16 mouse cellular contexts compared by ENCODE assay signal in genomic region chr11:82631387-82631786, GRCm38 (mm10).
A peak's percentile ranks its signal among the peaks of the same experiment; 100 is the strongest.
DNase-seq lines count a peak whose midpoint lies in the region; ATAC-seq lines count a peak whose summit lies in the region.
"Had no signal": no experiment of that assay in that cellular context is flagged by ENCODE, and none has a peak within 500 bp of the region (broad histone marks: within the 10 kb centered on the region; RNA-seq: fewer than 3 reads in every experiment).

No protein-coding gene starts in this region.

- DNase-seq in neural tube, embryonic 11.5 days (ENCODE audit: low spot score), result no peak
- no peak for DNase-seq in forebrain, embryonic 10.5 days (ENCODE audit: extremely low spot score, low spot score)
- DNase-seq in lung, postnatal 25 days (ENCODE audit: low spot score), result no peak
- DNase-seq in retina, embryonic 14.5 days (ENCODE audit: low spot score), result no peak
- no peak for DNase-seq in heart, adult 8-10 months (ENCODE audit: low spot score)
- DNase-seq: adrenal gland, adult 2 months; cerebellum, postnatal 25 days; heart, adult 18-20 months; liver, embryonic 13.5 days; lung, postnatal 10 days had no signal

- H3K4me2 ChIP-seq in neural tube, embryonic 11.5 days (ENCODE audit: low read depth), result no peak overlapping the region
- no peak overlapping the region for H3K4me2 ChIP-seq in neural tube, embryonic 15.5 days
- no peak overlapping the region for H3K4me2 ChIP-seq in hindbrain, embryonic 13.5 days
- H3K4me2 ChIP-seq: embryonic facial prominence, embryonic 15.5 days; intestine, embryonic 15.5 days; liver, embryonic 13.5 days had no signal

- H3K4me1 ChIP-seq in neural tube, embryonic 11.5 days (ENCODE audit: control insufficient read depth, insufficient read depth, low read length), result no peaks in the 10 kb centered on the region
- H3K4me1 ChIP-seq in neural tube, embryonic 15.5 days, result peaks cover 12% of the 10 kb centered on the region
- H3K4me1 ChIP-seq in forebrain, embryonic 10.5 days, result peaks cover 40% of the 10 kb centered on the region
- peaks cover 17% of the 10 kb centered on the region for H3K4me1 ChIP-seq in hindbrain, embryonic 13.5 days (replicated peaks)
- H3K4me1 ChIP-seq: embryonic facial prominence, embryonic 15.5 days; intestine, embryonic 15.5 days; liver, embryonic 13.5 days had no signal

- ATAC-seq in neural tube, embryonic 11.5 days (ENCODE audit: insufficient read depth, low FRiP score, low TSS enrichment), result peak; percentile 35; the same call in 1 of the 2 replicates
- no peak for ATAC-seq in neural tube, embryonic 15.5 days (ENCODE audit: low FRiP score)
- peak; percentile 65 for ATAC-seq in hindbrain, embryonic 13.5 days (ENCODE audit: low FRiP score)
- ATAC-seq: intestine, embryonic 15.5 days had no signal

- H3K27ac ChIP-seq in neural tube, embryonic 11.5 days (ENCODE audit: low read depth, low read length), result no peak overlapping the region
- H3K27ac ChIP-seq in neural tube, embryonic 15.5 days (replicated peaks), result no peak overlapping the region
- peak overlapping the region; percentile 36 for H3K27ac ChIP-seq in forebrain, embryonic 10.5 days
- peak overlapping the region; percentile 67; the same call in 1 of the 2 replicates for H3K27ac ChIP-seq in hindbrain, embryonic 13.5 days
- H3K27ac ChIP-seq: embryonic facial prominence, embryonic 15.5 days; intestine, embryonic 15.5 days; kidney, postnatal 0 days; limb, embryonic 10.5 days; liver, embryonic 13.5 days had no signal

- no peak overlapping the region for H3K4me3 ChIP-seq in neural tube, embryonic 11.5 days (ENCODE audit: low read depth, low read length)
- H3K4me3 ChIP-seq in neural tube, embryonic 15.5 days (replicated peaks), result no peak overlapping the region
- no peak overlapping the region for H3K4me3 ChIP-seq in forebrain, embryonic 10.5 days
- H3K4me3 ChIP-seq in hindbrain, embryonic 13.5 days, result no peak overlapping the region
- H3K4me3 ChIP-seq: embryonic facial prominence, embryonic 15.5 days; intestine, embryonic 15.5 days; limb, embryonic 10.5 days; liver, embryonic 13.5 days had no signal

- no peaks in the 10 kb centered on the region for H3K36me3 ChIP-seq in neural tube, embryonic 11.5 days (ENCODE audit: control insufficient read depth, insufficient read depth, low read length)
- H3K36me3 ChIP-seq in neural tube, embryonic 15.5 days, result no peaks in the 10 kb centered on the region
- no peaks in the 10 kb centered on the region for H3K36me3 ChIP-seq in forebrain, embryonic 10.5 days (replicated peaks)
- H3K36me3 ChIP-seq in hindbrain, embryonic 13.5 days, result no peaks in the 10 kb centered on the region
- H3K36me3 ChIP-seq: embryonic facial prominence, embryonic 15.5 days; intestine, embryonic 15.5 days; limb, embryonic 10.5 days; liver, embryonic 13.5 days had no signal

- H3K9me3 ChIP-seq in neural tube, embryonic 11.5 days (ENCODE audit: control insufficient read depth, low read length), result no peaks in the 10 kb centered on the region
- no peaks in the 10 kb centered on the region for H3K9me3 ChIP-seq in neural tube, embryonic 15.5 days (replicated peaks)
- peaks cover 6% of the 10 kb centered on the region; the same call in 1 of the 2 replicates for H3K9me3 ChIP-seq in forebrain, embryonic 10.5 days
- H3K9me3 ChIP-seq in hindbrain, embryonic 13.5 days, result peaks cover 2% of the 10 kb centered on the region; the same call in 1 of the 2 replicates
- H3K9me3 ChIP-seq: embryonic facial prominence, embryonic 15.5 days; intestine, embryonic 15.5 days; limb, embryonic 10.5 days; liver, embryonic 13.5 days had no signal

- 31% methylated on average over 4 of the region's 4 CpGs for WGBS in neural tube, embryonic 11.5 days
- 21% methylated on average over 4 of the region's 4 CpGs for WGBS in neural tube, embryonic 15.5 days
- 40% methylated on average over 4 of the region's 4 CpGs for WGBS in forebrain, embryonic 10.5 days
- 26% methylated on average over 4 of the region's 4 CpGs for WGBS in hindbrain, embryonic 13.5 days

- H3K9ac ChIP-seq in neural tube, embryonic 11.5 days (ENCODE audit: low read length), result no peak overlapping the region
- H3K9ac ChIP-seq in neural tube, embryonic 15.5 days (replicated peaks), result no peak overlapping the region
- H3K9ac ChIP-seq in hindbrain, embryonic 13.5 days, result no peak overlapping the region
- H3K9ac ChIP-seq: embryonic facial prominence, embryonic 15.5 days; intestine, embryonic 15.5 days; liver, embryonic 13.5 days had no signal

- no peaks in the 10 kb centered on the region for H3K27me3 ChIP-seq in neural tube, embryonic 11.5 days (ENCODE audit: control insufficient read depth, insufficient read depth, low read length)
- no peaks in the 10 kb centered on the region for H3K27me3 ChIP-seq in neural tube, embryonic 15.5 days (replicated peaks)
- no peaks in the 10 kb centered on the region for H3K27me3 ChIP-seq in forebrain, embryonic 10.5 days (ENCODE audit: poor library complexity, severe bottlenecking)
- H3K27me3 ChIP-seq in hindbrain, embryonic 13.5 days, result no peaks in the 10 kb centered on the region
- H3K27me3 ChIP-seq: embryonic facial prominence, embryonic 15.5 days; intestine, embryonic 15.5 days; liver, embryonic 13.5 days had no signal

Comparison
In these comparisons a context has a peak if more than half of its experiments do, and no peak if none do; other contexts are left out.
1. H3K27ac ChIP-seq: peak in forebrain, embryonic 10.5 days (single experiment) and hindbrain, embryonic 13.5 days (single experiment); none in neural tube, embryonic 11.5 days (single experiment) and neural tube, embryonic 15.5 days (single experiment).